Mouse (Mus musculus) thymus, adult 2 months (tissue): ENCODE data around the gene Gabbr2. TPM values are rescaled to one million over a fixed set of nuclear protein-coding genes. Genes with fewer than 3 reads are reported as not detected.

Source experiments
- DNase-seq: peaks from one replicate; pipeline ENCODE4 v3.0.0; 2021
- H3K27ac ChIP-seq: fragments of 200-500 bp; 2 replicates; pipeline ENCODE4 v1.5.1; 2012; ENCODE audit warnings: low read length, control low read depth; ENCODE audit not compliant: control insufficient read depth, insufficient read depth
- H3K27me3 ChIP-seq: fragments of 200-500 bp; 2 replicates; pipeline ENCODE4 v1.6.1; 2012; ENCODE audit warnings: mild to moderate bottlenecking, low read length, moderate library complexity, mixed read lengths; ENCODE audit not compliant: control insufficient read depth, insufficient read depth
- H3K36me3 ChIP-seq: fragments of 200-500 bp; 2 replicates; pipeline ENCODE4 v1.6.1; 2012; ENCODE audit warnings: mild to moderate bottlenecking, low read length, moderate library complexity; ENCODE audit not compliant: control insufficient read depth, insufficient read depth
- H3K4me1 ChIP-seq: fragments of 200-500 bp; replicated peaks from 2 replicates; pipeline ENCODE4 v1.6.1; 2012; ENCODE audit warnings: low read length; ENCODE audit not compliant: control insufficient read depth, insufficient read depth
- H3K4me3 ChIP-seq: fragments of 200-500 bp; 2 replicates; pipeline ENCODE4 v1.5.1; 2012; ENCODE audit warnings: mild to moderate bottlenecking, low read length, control low read depth, moderate library complexity; ENCODE audit not compliant: control insufficient read depth, insufficient read depth
- CTCF ChIP-seq: fragments of 200-500 bp; IDR thresholded peaks from 2 replicates; pipeline ENCODE4 v1.5.1; 2012; ENCODE audit warnings: mild to moderate bottlenecking, control low read depth, low read length, moderate library complexity, borderline replicate concordance; ENCODE audit not compliant: control insufficient read depth, poor library complexity, insufficient read depth; ENCODE audit errors: extremely low read depth
- POLR2A ChIP-seq: fragments of 200-500 bp; IDR thresholded peaks from 2 replicates; pipeline ENCODE4 v1.6.1; 2012; ENCODE audit warnings: mild to moderate bottlenecking, low read length, control low read depth, moderate library complexity; ENCODE audit not compliant: control insufficient read depth, poor library complexity, insufficient read depth; ENCODE audit errors: extremely low read depth
- WGBS: fragments of 180-500 bp; shearing (Covaris S2); methylation state at CpG from one replicate; pipeline ENCODE4 v1.1.7; 2018; 5-methylcytosine and 5-hydroxymethylcytosine counted together
- polyA plus RNA-seq: library from polyadenylated mRNA; depleted of rRNA; stranded (reverse); fragments of >200 nt; gene quantifications from 2 replicates; pipeline ENCODE4 v1.2.3, GENCODE M21; 2012

Gene Gabbr2
- polyA plus RNA-seq, 1 experiment: 0.20 TPM

GRCm38 (mm10) chr4:46658946-46659345 lies 332.7 kb downstream of the Gabbr2 start:
- TF ChIP-seq CTCF (no peak), POLR2A (no peak)
- peaks cover 2% of the 10 kb centered on the region; the same call in 1 of the 2 replicates for H3K4me1 ChIP-seq
- DNase-seq: no peak
- WGBS: 93% methylated on average over 5 of the region's 5 CpGs
- H3K27me3 ChIP-seq: no peaks in the 10 kb centered on the region
- no peak overlapping the region for H3K4me3 ChIP-seq
- no peak overlapping the region for H3K27ac ChIP-seq
- H3K36me3 ChIP-seq: no peaks in the 10 kb centered on the region

DNA sequence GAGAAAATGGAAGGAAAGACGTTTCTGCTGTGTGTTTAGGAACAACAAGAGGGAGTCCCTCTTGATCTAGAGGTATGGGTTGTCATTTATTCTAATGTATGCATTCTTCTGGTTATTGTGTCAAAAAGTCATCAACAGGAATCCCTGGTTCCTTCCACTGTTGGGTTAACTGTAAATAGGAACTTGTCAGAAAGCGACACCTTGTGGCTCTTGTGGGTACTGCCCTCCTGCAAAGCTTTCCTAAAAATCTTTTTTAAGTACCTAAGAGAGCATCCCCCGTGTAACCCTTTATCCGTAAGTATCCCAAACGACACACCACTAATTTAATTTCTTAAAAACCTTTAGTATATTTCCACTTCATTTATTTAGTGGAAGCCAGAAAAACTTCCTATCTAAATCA lies 334.6 kb downstream of the Gabbr2 start:
- Histone ChIP-seq H3K4me3 (no peak overlapping the region), H3K27ac (no peak overlapping the region), H3K4me1 (no peaks in the 10 kb centered on the region), H3K36me3 (no peaks in the 10 kb centered on the region), H3K27me3 (no peaks in the 10 kb centered on the region)
- 9% methylated on average over 5 of the region's 5 CpGs for WGBS
- TF ChIP-seq POLR2A (no peak), CTCF (no peak)
- peak; percentile 69 for DNase-seq

DNA sequence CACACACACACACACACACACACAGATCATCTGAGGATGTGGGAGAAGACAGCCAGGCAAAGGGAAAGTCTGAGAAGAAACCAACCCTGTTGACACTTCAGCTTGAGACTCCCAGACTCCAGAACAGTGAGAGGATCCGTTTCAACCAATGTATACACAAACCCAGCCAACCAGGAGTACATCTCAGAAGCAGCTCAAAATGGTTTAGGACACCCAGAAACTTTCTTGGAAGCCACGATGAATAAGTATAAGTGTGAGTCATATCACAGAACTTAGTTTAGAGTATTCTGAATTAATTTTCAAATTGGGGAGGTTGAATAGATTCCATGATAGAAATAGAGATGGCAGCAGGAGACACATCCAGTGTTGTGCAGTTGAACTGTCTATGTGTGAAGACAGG lies 335.7 kb downstream of the Gabbr2 start:
- no peak for TF ChIP-seq CTCF
- no peak for TF ChIP-seq POLR2A
- H3K4me1 ChIP-seq: no peaks in the 10 kb centered on the region
- H3K36me3 ChIP-seq: no peaks in the 10 kb centered on the region
- no peak overlapping the region for H3K4me3 ChIP-seq
- WGBS: 85% methylated on average over 2 of the region's 2 CpGs
- no peaks in the 10 kb centered on the region for H3K27me3 ChIP-seq
- H3K27ac ChIP-seq: no peak overlapping the region
- no peak for DNase-seq

- Histone ChIP-seq H3K36me3 (no peaks in the 10 kb centered on the region), H3K27me3 (no peaks in the 10 kb centered on the region; the same call in 1 of the 2 replicates), H3K4me1 (peaks cover 2% of the 10 kb centered on the region; the same call in 1 of the 2 replicates), H3K4me3 (no peak overlapping the region), H3K27ac (no peak overlapping the region)
- TF ChIP-seq POLR2A (no peak), CTCF (no peak)
- DNase-seq: no peak
- WGBS: 89% methylated on average over 1 of the region's 1 CpGs
Observed at GRCm38 (mm10) chr4:46655298-46655697, 336.4 kb downstream of the Gabbr2 start.

DNA sequence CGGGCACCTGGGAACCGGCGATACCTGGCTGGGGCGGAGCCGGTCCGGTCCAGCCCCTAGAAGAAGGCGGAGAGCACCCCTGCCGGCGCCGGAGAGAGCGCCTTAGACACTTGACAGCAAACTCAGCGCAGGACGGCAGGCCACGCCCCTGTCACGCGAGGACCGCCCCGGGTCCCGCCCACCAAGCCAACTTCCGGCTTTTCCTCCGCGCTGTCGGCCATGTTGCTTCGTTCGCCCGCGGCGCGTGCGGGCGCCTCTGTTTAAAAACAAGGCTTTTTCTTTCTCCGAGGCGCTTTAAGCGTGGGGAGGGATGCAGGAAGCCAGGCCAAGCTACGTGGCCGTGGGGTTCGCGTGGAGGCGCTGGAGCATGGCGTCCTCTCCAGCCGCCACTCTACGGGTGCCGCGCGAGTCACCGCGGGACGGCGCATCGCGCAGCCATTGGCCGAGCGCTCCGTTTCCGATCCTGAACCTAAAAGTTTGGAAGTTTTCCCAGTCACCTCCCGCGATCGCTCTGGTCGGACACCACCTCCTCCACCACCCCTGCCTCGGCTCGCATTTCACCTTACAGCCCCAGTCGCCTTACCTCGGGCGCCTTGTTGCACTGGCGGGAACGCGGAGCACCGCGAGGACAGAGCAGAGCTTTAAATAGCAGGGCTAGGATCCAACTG lies 341.5 kb downstream of the Gabbr2 start, which contains the start of gene Tbc1d2:
Tbc1d2 (minus strand) TSS at position 124 of the 668 bp plus-strand sequence.
- TF ChIP-seq POLR2A (peak; percentile 77), CTCF (peak; percentile 64; the same call in 1 of the 2 replicates)
- H3K4me3 ChIP-seq: peak within 1 kb of the TSS; percentile 67
- H3K4me1 ChIP-seq: peaks cover 8% of the 10 kb centered on the region; the same call in 1 of the 2 replicates
- H3K27ac ChIP-seq: peak within 1 kb of the TSS; percentile 36; the same call in 1 of the 2 replicates
- under 1% methylated on average over 69 of the region's 69 CpGs for WGBS
- DNase-seq: peak; percentile 96
- H3K27me3 ChIP-seq: no peaks in the 10 kb centered on the region; the same call in 1 of the 2 replicates
- H3K36me3 ChIP-seq: no peaks in the 10 kb centered on the region

GRCm38 (mm10) chr4:46649161-46649560 lies 342.5 kb downstream of the Gabbr2 start:
- no peak overlapping the region for H3K27ac ChIP-seq
- no peak for DNase-seq
- WGBS: 61% methylated on average over 4 of the region's 4 CpGs
- H3K4me1 ChIP-seq: peaks cover 8% of the 10 kb centered on the region; the same call in 1 of the 2 replicates
- TF ChIP-seq POLR2A: no peak
- no peak for TF ChIP-seq CTCF
- H3K36me3 ChIP-seq: no peaks in the 10 kb centered on the region
- no peaks in the 10 kb centered on the region; the same call in 1 of the 2 replicates for H3K27me3 ChIP-seq
- no peak overlapping the region for H3K4me3 ChIP-seq

- H3K27me3 ChIP-seq: no peaks in the 10 kb centered on the region
- H3K4me3 ChIP-seq: no peak overlapping the region
- no peak overlapping the region for H3K27ac ChIP-seq
- H3K36me3 ChIP-seq: no peaks in the 10 kb centered on the region
- 79% methylated on average over 8 of the region's 8 CpGs for WGBS
- no peak for DNase-seq
- no peak for TF ChIP-seq CTCF
- TF ChIP-seq POLR2A: no peak
- H3K4me1 ChIP-seq: no peaks in the 10 kb centered on the region
Observed at GRCm38 (mm10) chr4:46643676-46644112, 348.0 kb downstream of the Gabbr2 start.
